Mouse (Mus musculus) embryonic facial prominence, embryonic 10.5 days (tissue): ENCODE data around the gene Kif2a. TPM values are rescaled to one million over a fixed set of nuclear protein-coding genes. Genes with fewer than 3 reads are reported as not detected.
A peak's percentile ranks its signal among the peaks of the same experiment; 100 is the strongest.
"Not testable (repeated sequence)": the region's sequence is repeated elsewhere in the genome, so short reads cannot be mapped to it uniquely, and the experiment has no call there.

Experiments used
- DNase-seq: peaks from one replicate; pipeline ENCODE4 v3.0.0-alpha.2; 2017; ENCODE audit warnings: low spot score
- H3K27ac ChIP-seq: fragments of 300-500 bp; sonication (generic); replicated peaks from 2 replicates; pipeline ENCODE4 v1.5.1; 2016; ENCODE audit warnings: mild to moderate bottlenecking
- H3K27me3 ChIP-seq: fragments of 300-500 bp; sonication (generic); replicated peaks from 2 replicates; pipeline ENCODE4 v1.6.1; 2016; ENCODE audit warnings: low read depth, mild to moderate bottlenecking; ENCODE audit not compliant: poor library complexity, severe bottlenecking
- H3K36me3 ChIP-seq: fragments of 300-500 bp; sonication (generic); replicated peaks from 2 replicates; pipeline ENCODE4 v1.6.1; 2016; ENCODE audit warnings: mild to moderate bottlenecking, moderate library complexity
- H3K4me1 ChIP-seq: fragments of 300-500 bp; sonication (generic); 2 replicates; pipeline ENCODE4 v1.6.1; 2016
- H3K4me3 ChIP-seq: fragments of 300-500 bp; sonication (generic); 2 replicates; pipeline ENCODE4 v1.5.1; 2016; ENCODE audit warnings: mild to moderate bottlenecking, moderate library complexity
- H3K9me3 ChIP-seq: fragments of 300-500 bp; sonication (generic); 2 replicates; pipeline ENCODE4 v1.6.1; 2016; ENCODE audit warnings: mild to moderate bottlenecking
- WGBS: fragments of 180-500 bp; shearing (Covaris S2); methylation state at CpG from one replicate; pipeline ENCODE4 v1.1.7; 2016; 5-methylcytosine and 5-hydroxymethylcytosine counted together
- polyA plus RNA-seq: library from polyadenylated mRNA; unstranded; fragments of >200 nt; fragmentation: Nextera tagmentation; extraction: Ambion mirVana; gene quantifications from 2 replicates; pipeline ENCODE4 v1.2.1, GENCODE M21; 2016

Gene Kif2a
- polyA plus RNA-seq, 1 experiment from 2014 or later = 16.8 TPM

- DNase-seq = no peak
- H3K4me1 ChIP-seq = peaks cover 16% of the 10 kb centered on the region
- no peak overlapping the region for H3K4me3 ChIP-seq
- H3K27me3 ChIP-seq = no peaks in the 10 kb centered on the region
- 82% methylated on average over 9 of the region's 9 CpGs for WGBS
- no peaks in the 10 kb centered on the region for H3K9me3 ChIP-seq
- no peak overlapping the region for H3K27ac ChIP-seq
- peaks cover 17% of the 10 kb centered on the region for H3K36me3 ChIP-seq
These were observed 76.4 kb downstream of the Kif2a start for GRCm38 (mm10) chr13:106945518-106945917.

- Histone ChIP-seq H3K27ac (no peak overlapping the region), H3K36me3 (no peaks in the 10 kb centered on the region)
- WGBS = 93% methylated on average over 1 of the region's 1 CpGs
These were observed 79.2 kb downstream of the Kif2a start for GRCm38 (mm10) chr13:106942721-106943120.

GRCm38 (mm10) chr13:106941211-106941976, 80.5 kb downstream of the Kif2a start:
- peak overlapping the region; percentile 48 for H3K4me3 ChIP-seq
- DNase-seq = peak; percentile 72
- no peaks in the 10 kb centered on the region for H3K4me1 ChIP-seq
- H3K27ac ChIP-seq = no peak overlapping the region
- H3K36me3 ChIP-seq = no peaks in the 10 kb centered on the region
- H3K27me3 ChIP-seq = no peaks in the 10 kb centered on the region
- 22% methylated on average over 7 of the region's 7 CpGs for WGBS
- no peaks in the 10 kb centered on the region for H3K9me3 ChIP-seq

More at GRCm38 (mm10) chr13:106942721-106943120, 79.2 kb downstream of the Kif2a start:
- Histone ChIP-seq H3K4me3 (no peak overlapping the region), H3K4me1 (peaks cover 2% of the 10 kb centered on the region), H3K27me3 (no peaks in the 10 kb centered on the region), H3K9me3 (no peaks in the 10 kb centered on the region)
- no peak for DNase-seq

- Histone ChIP-seq H3K4me1 (peaks cover 9% of the 10 kb centered on the region), H3K36me3 (no peaks in the 10 kb centered on the region), H3K4me3 (peak overlapping the region; percentile 99), H3K27me3 (no peaks in the 10 kb centered on the region), H3K27ac (peak overlapping the region; percentile 94), H3K9me3 (no peaks in the 10 kb centered on the region)
- 27% methylated on average over 7 of the region's 7 CpGs for WGBS
- no peak for DNase-seq
These were observed 84.8 kb downstream of the Kif2a start for GRCm38 (mm10) chr13:106937138-106937472.

- under 1% methylated on average over 84 of the region's 84 CpGs for WGBS
- H3K9me3 ChIP-seq = no peaks in the 10 kb centered on the region
- H3K27ac ChIP-seq = peak within 1 kb of the TSS; percentile 94
- no peaks in the 10 kb centered on the region for H3K27me3 ChIP-seq
- no peaks in the 10 kb centered on the region for H3K36me3 ChIP-seq
- peak within 1 kb of the TSS; percentile 99 for H3K4me3 ChIP-seq
- H3K4me1 ChIP-seq = peaks cover 9% of the 10 kb centered on the region
- DNase-seq = peak; percentile 96
These were observed 85.4 kb downstream of the Kif2a start, which contains the start of gene Ipo11 for GRCm38 (mm10) chr13:106936256-106937137. Ipo11 (minus strand) TSS chr13:106936958.

- DNase-seq = no peak
- no peaks in the 10 kb centered on the region for H3K9me3 ChIP-seq
- H3K4me1 ChIP-seq = peaks cover 9% of the 10 kb centered on the region
- WGBS = 10% methylated on average over 9 of the region's 9 CpGs
- peak overlapping the region; percentile 99 for H3K4me3 ChIP-seq
- H3K27ac ChIP-seq = peak overlapping the region; percentile 94
- no peaks in the 10 kb centered on the region for H3K27me3 ChIP-seq
- H3K36me3 ChIP-seq = no peaks in the 10 kb centered on the region
These were observed 86.1 kb downstream of the Kif2a start for GRCm38 (mm10) chr13:106935871-106936255.

GRCm38 (mm10) chr13:106929201-106929600, 92.7 kb downstream of the Kif2a start:
- Histone ChIP-seq H3K27me3 (no peaks in the 10 kb centered on the region), H3K9me3 (peaks cover 13% of the 10 kb centered on the region), H3K4me3 (no peak overlapping the region), H3K27ac (no peak overlapping the region), H3K36me3 (peaks cover 33% of the 10 kb centered on the region), H3K4me1 (no peaks in the 10 kb centered on the region)
- WGBS = 94% methylated on average over 2 of the region's 2 CpGs
- no peak for DNase-seq

GRCm38 (mm10) chr13:106928296-106928695, 93.6 kb downstream of the Kif2a start:
- Histone ChIP-seq H3K4me3 (no peak overlapping the region), H3K27ac (no peak overlapping the region), H3K27me3 (no peaks in the 10 kb centered on the region), H3K36me3 (peaks cover 42% of the 10 kb centered on the region), H3K4me1 (no peaks in the 10 kb centered on the region), H3K9me3 (peaks cover 13% of the 10 kb centered on the region)
- DNase-seq = no peak
- 93% methylated on average over 4 of the region's 4 CpGs for WGBS

GRCm38 (mm10) chr13:106925921-106926320, 96.0 kb downstream of the Kif2a start:
- H3K36me3 ChIP-seq = peaks cover 64% of the 10 kb centered on the region
- not testable (repeated sequence) for H3K4me3 ChIP-seq, H3K27ac ChIP-seq, DNase-seq, H3K27me3 ChIP-seq, H3K4me1 ChIP-seq
- peaks cover 13% of the 10 kb centered on the region for H3K9me3 ChIP-seq
- 92% methylated on average over 3 of the region's 3 CpGs for WGBS

GRCm38 (mm10) chr13:106918322-106919050, 103.4 kb downstream of the Kif2a start:
- DNase-seq = no peak
- H3K27ac ChIP-seq = no peak overlapping the region
- peaks cover 63% of the 10 kb centered on the region for H3K36me3 ChIP-seq
- H3K4me3 ChIP-seq = no peak overlapping the region
- no peaks in the 10 kb centered on the region for H3K4me1 ChIP-seq
- H3K9me3 ChIP-seq = no peaks in the 10 kb centered on the region
- no peaks in the 10 kb centered on the region for H3K27me3 ChIP-seq
- 92% methylated on average over 7 of the region's 7 CpGs for WGBS

- Histone ChIP-seq H3K4me1 (no peaks in the 10 kb centered on the region), H3K4me3 (no peak overlapping the region), H3K9me3 (no peaks in the 10 kb centered on the region), H3K27ac (no peak overlapping the region), H3K36me3 (peaks cover 40% of the 10 kb centered on the region), H3K27me3 (no peaks in the 10 kb centered on the region)
- WGBS = 86% methylated on average over 3 of the region's 3 CpGs
- DNase-seq = no peak
These were observed 108.7 kb downstream of the Kif2a start for GRCm38 (mm10) chr13:106913125-106913736.

- Histone ChIP-seq H3K9me3 (no peaks in the 10 kb centered on the region), H3K27me3 (no peaks in the 10 kb centered on the region), H3K27ac (no peak overlapping the region), H3K4me3 (no peak overlapping the region), H3K36me3 (peaks cover 56% of the 10 kb centered on the region), H3K4me1 (no peaks in the 10 kb centered on the region)
- DNase-seq = no peak
- WGBS = 95% methylated on average over 10 of the region's 10 CpGs
These were observed 111.8 kb downstream of the Kif2a start for GRCm38 (mm10) chr13:106910096-106910495.
